ENCODE assay signal across 8 mouse cellular contexts in genomic region chr16:56038090-56038489, GRCm38 (mm10). TPM values are rescaled to one million over a fixed set of nuclear protein-coding genes. Genes with fewer than 3 reads are reported as not detected.
DNase-seq lines count a peak whose midpoint lies in the region; ATAC-seq and TF ChIP-seq lines count a peak whose summit lies in the region.

No protein-coding gene starts in this region.

- no peak for TF ChIP-seq EP300 in ES-Bruce4 (IDR thresholded peaks at IDR 0.05; ENCODE audit: insufficient read depth, low read depth, low read length)

- no peak for DNase-seq in heart, adult 11 months
- no peak for DNase-seq in layer of hippocampus, postnatal 14 days (ENCODE audit: low spot score in 2 of 2)
- no peak for DNase-seq in ovary, postnatal 36 days (ENCODE audit: low spot score)

- H3K9me3 ChIP-seq in heart, embryonic 13.5 days = no peaks in the 10 kb centered on the region
- H3K9me3 ChIP-seq in ES-Bruce4 (replicated peaks; ENCODE audit: control insufficient read depth, insufficient read depth, low read length, poor library complexity, severe bottlenecking) = no peaks in the 10 kb centered on the region
- H3K9me3 ChIP-seq in forebrain, embryonic 15.5 days = no peaks in the 10 kb centered on the region
- no peaks in the 10 kb centered on the region for H3K9me3 ChIP-seq in liver, embryonic 16.5 days (replicated peaks; ENCODE audit: control insufficient read depth, low read length)

- ATAC-seq in heart, embryonic 13.5 days (ENCODE audit: extremely low read depth, insufficient number of reproducible peaks, low FRiP score, low TSS enrichment) = no peak
- peak; percentile 60 for ATAC-seq in forebrain, embryonic 15.5 days (replicated peaks)
- ATAC-seq in liver, embryonic 16.5 days (ENCODE audit: low read depth) = no peak
- no peak for ATAC-seq in activated CD4-positive, CD25-positive, alpha-beta regulatory T cell, adult 4 months

- peak overlapping the region; percentile 92 for H3K27ac ChIP-seq in heart, embryonic 13.5 days (replicated peaks)
- 0 out of 2 replicates have a peak overlapping the region, but pooled peaks have one; percentile 16 for H3K27ac ChIP-seq in ES-Bruce4 (ENCODE audit: insufficient read depth, low read length)
- peak overlapping the region; percentile 92 for H3K27ac ChIP-seq in forebrain, embryonic 15.5 days (replicated peaks)
- peak overlapping the region; percentile 88 for H3K27ac ChIP-seq in liver, embryonic 16.5 days (ENCODE audit: low read length)

- peak overlapping the region; percentile 92 for H3K4me3 ChIP-seq in heart, embryonic 13.5 days
- H3K4me3 ChIP-seq in ES-Bruce4 (ENCODE audit: low read depth, low read length) = peak overlapping the region; percentile 83
- peak overlapping the region; percentile 95 for H3K4me3 ChIP-seq in forebrain, embryonic 15.5 days
- peak overlapping the region; percentile 99 for H3K4me3 ChIP-seq in liver, embryonic 16.5 days (ENCODE audit: low read depth, low read length)

- no peaks in the 10 kb centered on the region for H3K27me3 ChIP-seq in heart, embryonic 13.5 days (replicated peaks)
- H3K27me3 ChIP-seq in ES-Bruce4 (ENCODE audit: control insufficient read depth, insufficient read depth, low read length, poor library complexity, severe bottlenecking) = no peaks in the 10 kb centered on the region
- no peaks in the 10 kb centered on the region for H3K27me3 ChIP-seq in forebrain, embryonic 15.5 days
- no peaks in the 10 kb centered on the region for H3K27me3 ChIP-seq in liver, embryonic 16.5 days (ENCODE audit: control insufficient read depth, insufficient read depth, low read depth, low read length)

- H3K4me1 ChIP-seq in heart, embryonic 13.5 days = peaks cover 16% of the 10 kb centered on the region
- H3K4me1 ChIP-seq in ES-Bruce4 (ENCODE audit: control insufficient read depth, insufficient read depth, low read length) = no peaks in the 10 kb centered on the region
- H3K4me1 ChIP-seq in forebrain, embryonic 15.5 days = peaks cover 23% of the 10 kb centered on the region
- peaks cover 11% of the 10 kb centered on the region for H3K4me1 ChIP-seq in liver, embryonic 16.5 days (ENCODE audit: control insufficient read depth, low read depth, low read length)

- peak overlapping the region; percentile 69 for H3K4me2 ChIP-seq in heart, embryonic 13.5 days
- H3K4me2 ChIP-seq in forebrain, embryonic 15.5 days (replicated peaks) = peak overlapping the region; percentile 55
- peak overlapping the region; percentile 87 for H3K4me2 ChIP-seq in liver, embryonic 16.5 days (ENCODE audit: low read depth, low read length)

- H3K9ac ChIP-seq in heart, embryonic 13.5 days = peak overlapping the region; percentile 96
- H3K9ac ChIP-seq in ES-Bruce4 (ENCODE audit: low read depth, poor library complexity, severe bottlenecking) = peak overlapping the region; percentile 84
- H3K9ac ChIP-seq in forebrain, embryonic 15.5 days (replicated peaks) = peak overlapping the region; percentile 88
- peak overlapping the region; percentile 93 for H3K9ac ChIP-seq in liver, embryonic 16.5 days (ENCODE audit: low read depth, low read length)

- peaks cover 27% of the 10 kb centered on the region for H3K36me3 ChIP-seq in heart, embryonic 13.5 days
- peaks cover 18% of the 10 kb centered on the region for H3K36me3 ChIP-seq in ES-Bruce4 (ENCODE audit: control insufficient read depth, insufficient read depth, low read length, poor library complexity, severe bottlenecking)
- peaks cover 15% of the 10 kb centered on the region for H3K36me3 ChIP-seq in forebrain, embryonic 15.5 days
- peaks cover 8% of the 10 kb centered on the region for H3K36me3 ChIP-seq in liver, embryonic 16.5 days (ENCODE audit: control insufficient read depth, insufficient read depth)

- WGBS in heart, embryonic 13.5 days = 25% methylated on average over 8 of the region's 8 CpGs
- 29% methylated on average over 8 of the region's 8 CpGs for WGBS in forebrain, embryonic 15.5 days
- WGBS in liver, embryonic 16.5 days (ENCODE audit: insufficient replicate concordance) = 26% methylated on average over 8 of the region's 8 CpGs

- TF ChIP-seq CTCF in ES-Bruce4 (IDR thresholded peaks at IDR 0.05; ENCODE audit: low read depth, low read length) = no peak

- TF ChIP-seq POLR2A in ES-Bruce4 (IDR thresholded peaks at IDR 0.05; ENCODE audit: insufficient read depth, low read length) = no peak

RNA-seq across cellular contexts. Expression of gene Trmt10c, which starts 0.5 kb away (rescaled TPM):
- polyA plus RNA-seq in heart, embryonic 13.5 days (2015; fragmentation: Nextera tagmentation; extraction: Ambion mirVana) = 18.2 and 18.8 TPM in 2 replicates
- 24.3 and 25.3 TPM in 2 replicates for polyA plus RNA-seq in ES-Bruce4 (2011; ENCODE audit: insufficient read depth, insufficient read length, low read depth, missing spikeins)
- polyA plus RNA-seq in forebrain, embryonic 15.5 days (2015; fragmentation: Nextera tagmentation; extraction: Ambion mirVana) = 25.1 and 25.7 TPM in 2 replicates
- 11.0 and 12.9 TPM in 2 replicates for polyA plus RNA-seq in liver, embryonic 16.5 days (2015; fragmentation: Nextera tagmentation; extraction: Ambion mirVana)
- 10 to 100 TPM in 1 of 2 experiments, 1 to 10 TPM in 1; 8.1 to 10.2 TPM for total RNA-seq in layer of hippocampus, postnatal 14 days (2021)
- 10 to 100 TPM; 25.4 to 29.0 TPM for polyA plus RNA-seq in activated CD4-positive, CD25-positive, alpha-beta regulatory T cell, adult 4 months (2017; shearing (Covaris generic))

RNA-seq across cellular contexts. Expression of gene Pcnp, which starts 8.6 kb away (rescaled TPM):
- polyA plus RNA-seq in heart, embryonic 13.5 days (2015; fragmentation: Nextera tagmentation; extraction: Ambion mirVana) = 144 and 158 TPM in 2 replicates
- 248 and 256 TPM in 2 replicates for polyA plus RNA-seq in ES-Bruce4 (2011; ENCODE audit: insufficient read depth, insufficient read length, low read depth, missing spikeins)
- 234 and 248 TPM in 2 replicates for polyA plus RNA-seq in forebrain, embryonic 15.5 days (2015; fragmentation: Nextera tagmentation; extraction: Ambion mirVana)
- 76.6 and 88.9 TPM in 2 replicates for polyA plus RNA-seq in liver, embryonic 16.5 days (2015; fragmentation: Nextera tagmentation; extraction: Ambion mirVana)
- 100 to 1,000 TPM; 129 to 135 TPM for total RNA-seq in layer of hippocampus, postnatal 14 days (2021)
- 100 to 1,000 TPM; 227 to 239 TPM for polyA plus RNA-seq in activated CD4-positive, CD25-positive, alpha-beta regulatory T cell, adult 4 months (2017; shearing (Covaris generic))

RNA-seq across cellular contexts. Expression of gene Senp7, which starts 10.0 kb away (rescaled TPM):
- polyA plus RNA-seq in heart, embryonic 13.5 days (2015; fragmentation: Nextera tagmentation; extraction: Ambion mirVana) = 18.9 and 19.0 TPM in 2 replicates
- polyA plus RNA-seq in ES-Bruce4 (2011; ENCODE audit: insufficient read depth, insufficient read length, low read depth, missing spikeins) = 18.8 and 24.4 TPM in 2 replicates
- polyA plus RNA-seq in forebrain, embryonic 15.5 days (2015; fragmentation: Nextera tagmentation; extraction: Ambion mirVana) = 57.7 and 58.4 TPM in 2 replicates
- 16.0 TPM in 2 replicates for polyA plus RNA-seq in liver, embryonic 16.5 days (2015; fragmentation: Nextera tagmentation; extraction: Ambion mirVana)
- 10 to 100 TPM; 45.1 to 48.2 TPM for total RNA-seq in layer of hippocampus, postnatal 14 days (2021)
- 10 to 100 TPM; 51.4 to 54.0 TPM for polyA plus RNA-seq in activated CD4-positive, CD25-positive, alpha-beta regulatory T cell, adult 4 months (2017; shearing (Covaris generic))

Comparison
In these comparisons a context has a peak if more than half of its experiments do, and no peak if none do; other contexts are left out.
1. H3K27ac ChIP-seq: peak in every context shown above with its lines; median percentile 92 in heart, embryonic 13.5 days; 92 in forebrain, embryonic 15.5 days; 88 in liver, embryonic 16.5 days; 16 in ES-Bruce4.